Mouse (Mus musculus) kidney, embryonic 14.5 days (tissue): ENCODE measurements around the gene Rpf1. TPM values are rescaled to one million over a fixed set of nuclear protein-coding genes. Genes with fewer than 3 reads are reported as not detected.

Source experiments
- ATAC-seq: fragments of 200-750 bp; cut with Nextera tagmentation; 2 replicates; pipeline ENCODE4 v1.8.0; 2017; ENCODE audit warnings: moderate number of reproducible peaks, mild to moderate bottlenecking, moderate TSS enrichment, moderate library complexity; ENCODE audit not compliant: low FRiP score, low TSS enrichment
- H3K27ac ChIP-seq: fragments of 300-500 bp; sonication (generic); 2 replicates; pipeline ENCODE4 v1.5.1; 2014; ENCODE audit warnings: low read depth, mild to moderate bottlenecking, low read length, moderate library complexity, mixed read lengths
- H3K27me3 ChIP-seq: fragments of 300-500 bp; sonication (generic); 2 replicates; pipeline ENCODE4 v1.6.1; 2014; ENCODE audit warnings: mild to moderate bottlenecking, low read length; ENCODE audit not compliant: control insufficient read depth, insufficient read depth
- H3K36me3 ChIP-seq: fragments of 300-500 bp; sonication (generic); 2 replicates; pipeline ENCODE4 v1.6.1; 2014; ENCODE audit warnings: low read length, mixed read lengths; ENCODE audit not compliant: control insufficient read depth, insufficient read depth
- H3K4me1 ChIP-seq: fragments of 300-500 bp; sonication (generic); 2 replicates; pipeline ENCODE4 v1.6.1; 2014; ENCODE audit warnings: low read length, mixed read lengths; ENCODE audit not compliant: control insufficient read depth, insufficient read depth
- H3K4me2 ChIP-seq: fragments of 300-500 bp; sonication (generic); replicated peaks from 2 replicates; pipeline ENCODE4 v1.6.1; 2014; ENCODE audit warnings: low read depth, mild to moderate bottlenecking, low read length
- H3K4me3 ChIP-seq: fragments of 300-500 bp; sonication (generic); 2 replicates; pipeline ENCODE4 v1.5.1; 2014; ENCODE audit warnings: mild to moderate bottlenecking, low read length
- H3K9ac ChIP-seq: fragments of 300-500 bp; sonication (generic); 2 replicates; pipeline ENCODE4 v1.6.1; 2014; ENCODE audit warnings: low read depth, mild to moderate bottlenecking, low read length, moderate library complexity
- H3K9me3 ChIP-seq: fragments of 300-500 bp; sonication (generic); 2 replicates; pipeline ENCODE4 v1.6.1; 2016; ENCODE audit warnings: low read length; ENCODE audit not compliant: control insufficient read depth
- WGBS: fragments of 180-500 bp; shearing (Covaris S2); extraction: QIAGEN DNeasy Blood & Tissue Kit; methylation state at CpG from one replicate; pipeline ENCODE4 v1.1.7; 2014; 5-methylcytosine and 5-hydroxymethylcytosine counted together
- polyA plus RNA-seq: library from polyadenylated mRNA; unstranded; fragments of >200 nt; fragmentation: Nextera tagmentation; extraction: Ambion mirVana; gene quantifications from 2 replicates; pipeline ENCODE4 v1.2.1, GENCODE M21; 2014

The Rpf1 gene
- 69.5 and 78.7 TPM in 2 replicates for polyA plus RNA-seq

DNA sequence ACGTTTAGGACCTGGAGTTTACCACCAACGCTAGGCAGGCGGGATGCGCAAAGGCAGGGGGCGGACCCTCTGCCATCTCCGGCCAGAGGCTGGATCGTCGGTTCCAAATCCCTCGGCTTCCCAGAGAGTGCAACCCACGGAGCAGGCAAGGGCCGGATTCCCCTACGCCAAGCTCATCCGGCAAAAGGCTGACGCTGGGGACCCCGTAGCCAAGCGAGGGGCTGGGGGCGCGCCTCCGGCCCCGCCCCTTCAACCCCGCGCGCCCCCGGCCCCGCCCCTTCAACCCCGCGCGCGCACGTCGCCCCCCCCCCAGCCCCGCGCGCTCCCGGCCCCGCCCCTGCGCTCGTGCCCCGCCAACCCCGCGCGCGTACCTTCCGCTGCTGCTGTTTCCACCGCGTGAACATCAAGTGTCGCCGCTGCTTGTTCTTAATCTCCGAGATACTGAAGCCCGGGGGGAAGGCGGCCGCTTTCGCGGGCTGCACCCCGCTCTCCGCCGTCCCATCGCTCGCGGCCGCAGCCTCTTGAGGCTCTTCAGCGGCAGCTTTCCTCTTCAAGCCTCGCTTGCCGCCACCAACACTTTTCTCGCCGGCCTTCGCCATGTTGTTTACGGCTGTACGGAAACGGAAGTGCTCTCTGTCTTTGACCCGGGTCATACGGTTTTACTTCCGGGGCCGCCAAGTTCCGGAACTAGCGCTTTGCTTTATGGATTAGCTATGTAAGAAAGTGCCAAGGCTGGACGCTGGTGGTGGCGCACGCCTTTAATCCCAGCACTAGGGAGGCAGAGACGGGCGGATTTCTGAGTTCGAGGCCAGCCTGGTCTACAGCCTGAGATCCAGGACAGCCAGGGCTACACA, at the start of gene Rpf1:
Gene Rpf1 (minus strand): TSS at position 632 of the 854 bp plus-strand sequence.
- H3K9me3 ChIP-seq: no peaks in the 10 kb centered on the region
- no peaks in the 10 kb centered on the region for H3K27me3 ChIP-seq
- peak within 1 kb of the TSS; percentile 89 for H3K9ac ChIP-seq
- 0% methylated on average over 66 of the region's 82 CpGs for WGBS
- peak; percentile 96 for ATAC-seq
- no peaks in the 10 kb centered on the region for H3K4me1 ChIP-seq
- H3K27ac ChIP-seq: peak within 1 kb of the TSS; percentile 98
- peak within 1 kb of the TSS; percentile 86 for H3K4me3 ChIP-seq
- peak within 1 kb of the TSS; percentile 67 for H3K4me2 ChIP-seq
- peaks cover 25% of the 10 kb centered on the region for H3K36me3 ChIP-seq

GRCm38 (mm10) chr3:146570939-146571338, 49.7 kb upstream of the Rpf1 start:
- no peak overlapping the region for H3K4me2 ChIP-seq
- no peaks in the 10 kb centered on the region for H3K36me3 ChIP-seq
- H3K9me3 ChIP-seq: no peaks in the 10 kb centered on the region
- no peaks in the 10 kb centered on the region for H3K27me3 ChIP-seq
- WGBS: 88% methylated on average over 6 of the region's 6 CpGs
- H3K4me3 ChIP-seq: no peak overlapping the region
- no peak for ATAC-seq
- no peak overlapping the region for H3K9ac ChIP-seq
- no peaks in the 10 kb centered on the region for H3K4me1 ChIP-seq
- H3K27ac ChIP-seq: no peak overlapping the region

GRCm38 (mm10) chr3:146570148-146570782, 49.0 kb upstream of the Rpf1 start, which contains the start of gene Uox:
Gene Uox (plus strand): TSS chr3:146570426.
- no peaks in the 10 kb centered on the region for H3K4me1 ChIP-seq
- no peak within 1 kb of the TSS for H3K4me2 ChIP-seq
- H3K4me3 ChIP-seq: no peak within 1 kb of the TSS
- WGBS: 87% methylated on average over 10 of the region's 10 CpGs
- H3K9ac ChIP-seq: no peak within 1 kb of the TSS
- no peaks in the 10 kb centered on the region for H3K27me3 ChIP-seq
- ATAC-seq: no peak
- H3K36me3 ChIP-seq: no peaks in the 10 kb centered on the region
- no peak within 1 kb of the TSS for H3K27ac ChIP-seq
- no peaks in the 10 kb centered on the region for H3K9me3 ChIP-seq

GRCm38 (mm10) chr3:146569594-146569993, 48.4 kb upstream of the Rpf1 start:
- Histone ChIP-seq H3K4me1 (no peaks in the 10 kb centered on the region), H3K4me3 (no peak overlapping the region), H3K9me3 (no peaks in the 10 kb centered on the region), H3K9ac (no peak overlapping the region), H3K4me2 (no peak overlapping the region), H3K36me3 (no peaks in the 10 kb centered on the region), H3K27ac (no peak overlapping the region), H3K27me3 (no peaks in the 10 kb centered on the region)
- ATAC-seq: no peak
- WGBS: 89% methylated on average over 3 of the region's 3 CpGs

DNA sequence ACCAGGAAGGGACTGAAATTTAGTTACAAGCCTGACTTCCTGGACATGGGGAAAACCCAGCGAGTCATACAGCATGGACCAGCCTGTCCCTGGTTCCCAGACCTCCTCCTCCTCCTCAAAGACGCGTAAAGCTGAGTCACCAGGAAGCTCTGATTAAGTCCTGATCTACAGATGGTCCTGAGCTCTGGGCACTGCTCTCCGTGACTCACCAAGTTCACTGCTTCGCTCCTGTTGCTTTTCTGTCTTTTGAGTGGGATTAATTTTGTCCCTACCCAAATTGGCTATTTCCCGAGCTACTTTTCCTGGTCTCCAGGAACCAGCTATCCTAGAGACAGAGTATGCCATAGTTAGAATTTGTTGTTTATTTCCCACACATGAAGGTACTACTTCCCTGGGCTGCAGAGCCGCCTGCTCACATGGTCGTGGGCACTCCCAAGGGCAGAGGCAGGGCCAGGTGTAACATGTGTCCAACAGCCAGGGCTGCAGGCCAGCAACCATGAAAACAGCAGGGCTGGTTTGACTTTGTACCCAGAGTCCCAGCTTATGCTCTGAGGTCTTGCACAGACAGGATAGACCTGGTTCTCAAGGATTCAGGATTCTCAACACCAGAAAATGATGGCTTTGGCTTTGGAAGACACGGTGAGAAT, 46.8 kb upstream of the Rpf1 start:
- Histone ChIP-seq H3K4me1 (no peaks in the 10 kb centered on the region), H3K9me3 (no peaks in the 10 kb centered on the region), H3K9ac (no peak overlapping the region), H3K27ac (no peak overlapping the region), H3K27me3 (no peaks in the 10 kb centered on the region), H3K4me3 (no peak overlapping the region), H3K4me2 (no peak overlapping the region), H3K36me3 (no peaks in the 10 kb centered on the region)
- WGBS: 70% methylated on average over 9 of the region's 9 CpGs
- ATAC-seq: no peak

GRCm38 (mm10) chr3:146567366-146567765, 46.1 kb upstream of the Rpf1 start:
- ATAC-seq: no peak
- Histone ChIP-seq H3K4me3 (no peak overlapping the region), H3K9me3 (no peaks in the 10 kb centered on the region), H3K27ac (no peak overlapping the region), H3K4me2 (no peak overlapping the region), H3K27me3 (no peaks in the 10 kb centered on the region), H3K9ac (no peak overlapping the region), H3K4me1 (no peaks in the 10 kb centered on the region), H3K36me3 (no peaks in the 10 kb centered on the region)
- WGBS: 63% methylated on average over 7 of the region's 7 CpGs

- Histone ChIP-seq H3K27ac (no peak overlapping the region), H3K9me3 (no peaks in the 10 kb centered on the region), H3K36me3 (no peaks in the 10 kb centered on the region), H3K27me3 (no peaks in the 10 kb centered on the region), H3K4me3 (no peak overlapping the region), H3K9ac (no peak overlapping the region), H3K4me1 (no peaks in the 10 kb centered on the region), H3K4me2 (no peak overlapping the region)
- 85% methylated on average over 1 of the region's 1 CpGs for WGBS
- ATAC-seq: no peak
These were observed 43.8 kb upstream of the Rpf1 start for GRCm38 (mm10) chr3:146565065-146565411.

GRCm38 (mm10) chr3:146564268-146565064, 43.2 kb upstream of the Rpf1 start:
- H3K4me3 ChIP-seq: no peak overlapping the region
- H3K27ac ChIP-seq: no peak overlapping the region
- 46% methylated on average over 14 of the region's 14 CpGs for WGBS
- H3K4me1 ChIP-seq: no peaks in the 10 kb centered on the region
- no peak for ATAC-seq
- H3K9me3 ChIP-seq: no peaks in the 10 kb centered on the region
- H3K36me3 ChIP-seq: no peaks in the 10 kb centered on the region
- no peaks in the 10 kb centered on the region for H3K27me3 ChIP-seq
- H3K9ac ChIP-seq: no peak overlapping the region
- no peak overlapping the region for H3K4me2 ChIP-seq
